Mouse (Mus musculus): ENCODE measurements around the gene Cacna1s. TPM values are rescaled to one million over a fixed set of nuclear protein-coding genes. Genes with fewer than 3 reads are reported as not detected.

The Cacna1s gene
- polyA plus RNA-seq (2014; fragmentation: Nextera tagmentation; extraction: Ambion mirVana) = not detected in 2 replicates

DNA sequence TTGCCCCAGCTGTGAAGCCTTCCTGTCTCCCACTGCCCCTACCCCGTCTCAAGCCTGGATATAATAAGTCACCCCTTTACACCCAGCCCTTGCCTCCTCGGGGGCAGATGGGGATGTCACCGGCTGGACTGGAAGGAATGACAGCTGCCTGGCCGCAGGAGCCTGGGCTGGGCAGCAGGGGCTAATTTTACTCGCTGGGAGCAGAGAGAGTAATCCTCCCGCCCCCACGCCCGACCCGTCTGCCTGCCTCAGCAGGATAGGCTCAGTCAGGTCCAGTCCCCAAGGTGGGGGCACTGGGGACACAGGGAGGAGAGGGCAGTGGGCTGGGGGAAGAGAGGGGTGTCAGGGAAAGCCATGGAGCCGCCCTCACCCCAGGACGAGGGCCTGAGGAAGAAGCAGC lies at the start of gene Cacna1s:
Cacna1s (plus strand) TSS at position 204 of the 400 bp plus-strand sequence.
- H3K27me3 ChIP-seq (ENCODE audit: control insufficient read depth, insufficient read depth, low read length) = peaks cover 21% of the 10 kb centered on the region
- H3K4me2 ChIP-seq (ENCODE audit: low read length) = no peak within 1 kb of the TSS

DNA sequence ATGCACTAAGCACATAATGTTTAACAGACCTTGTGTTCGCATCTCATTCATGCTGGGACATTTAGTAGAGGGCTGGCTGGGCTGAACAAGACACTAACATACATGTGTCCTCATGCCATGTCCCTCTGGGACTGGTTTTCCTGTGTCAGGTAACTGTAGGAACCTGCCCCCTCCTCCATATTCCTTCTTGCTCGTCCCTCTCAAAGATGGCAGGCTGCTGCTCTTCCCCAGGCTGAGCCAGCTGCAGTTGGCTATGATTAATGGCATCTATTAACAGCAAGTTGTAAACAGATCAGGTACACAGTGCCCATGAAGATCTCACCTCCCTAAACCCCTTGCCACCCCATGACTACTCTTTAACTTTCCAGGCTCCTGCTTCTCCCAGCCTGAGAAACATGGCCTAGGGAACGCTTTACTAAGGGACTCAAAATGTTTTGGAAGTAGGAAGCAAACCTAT lies 46.2 kb upstream of the Cacna1s start, which contains the start of gene Igfn1:
Igfn1 (minus strand) TSS at position 51 of the 457 bp plus-strand sequence.
- ATAC-seq (ENCODE audit: low FRiP score, low TSS enrichment) (no peak), DNase-seq (no peak)
- no peaks in the 10 kb centered on the region for H3K9me3 ChIP-seq (ENCODE audit: control insufficient read depth, low read length)
- H3K4me3 ChIP-seq (replicated peaks; ENCODE audit: low read depth, low read length) = no peak within 1 kb of the TSS
- 0 out of 2 replicates have a peak, but pooled peaks cover 11% of the 10 kb centered on the region for H3K27me3 ChIP-seq (ENCODE audit: control insufficient read depth, insufficient read depth, low read length)
- WGBS = 89% methylated on average over 3 of the region's 3 CpGs
- H3K4me2 ChIP-seq (ENCODE audit: low read length) = peak within 1 kb of the TSS; percentile 60
- H3K27ac ChIP-seq (replicated peaks; ENCODE audit: low read depth, low read length) = no peak within 1 kb of the TSS
- peaks cover 10% of the 10 kb centered on the region for H3K4me1 ChIP-seq (ENCODE audit: control insufficient read depth, insufficient read depth, low read length)
- H3K36me3 ChIP-seq (ENCODE audit: control insufficient read depth, insufficient read depth, low read length) = no peaks in the 10 kb centered on the region
- H3K9ac ChIP-seq (replicated peaks; ENCODE audit: low read length) = no peak within 1 kb of the TSS

More for the DNA sequence above, at the start of gene Cacna1s:
- Histone ChIP-seq H3K27ac (replicated peaks; ENCODE audit: low read depth, low read length) (no peak within 1 kb of the TSS), H3K4me3 (replicated peaks; ENCODE audit: low read depth, low read length) (no peak within 1 kb of the TSS), H3K9ac (replicated peaks; ENCODE audit: low read length) (no peak within 1 kb of the TSS), H3K36me3 (ENCODE audit: control insufficient read depth, insufficient read depth, low read length) (no peaks in the 10 kb centered on the region), H3K9me3 (ENCODE audit: control insufficient read depth, low read length) (no peaks in the 10 kb centered on the region), H3K4me1 (ENCODE audit: control insufficient read depth, insufficient read depth, low read length) (peaks cover 3% of the 10 kb centered on the region; the same call in 1 of the 2 replicates)
- DNase-seq (no peak), ATAC-seq (ENCODE audit: low FRiP score, low TSS enrichment) (no peak)
- WGBS = 30% methylated on average over 11 of the region's 11 CpGs

DNA sequence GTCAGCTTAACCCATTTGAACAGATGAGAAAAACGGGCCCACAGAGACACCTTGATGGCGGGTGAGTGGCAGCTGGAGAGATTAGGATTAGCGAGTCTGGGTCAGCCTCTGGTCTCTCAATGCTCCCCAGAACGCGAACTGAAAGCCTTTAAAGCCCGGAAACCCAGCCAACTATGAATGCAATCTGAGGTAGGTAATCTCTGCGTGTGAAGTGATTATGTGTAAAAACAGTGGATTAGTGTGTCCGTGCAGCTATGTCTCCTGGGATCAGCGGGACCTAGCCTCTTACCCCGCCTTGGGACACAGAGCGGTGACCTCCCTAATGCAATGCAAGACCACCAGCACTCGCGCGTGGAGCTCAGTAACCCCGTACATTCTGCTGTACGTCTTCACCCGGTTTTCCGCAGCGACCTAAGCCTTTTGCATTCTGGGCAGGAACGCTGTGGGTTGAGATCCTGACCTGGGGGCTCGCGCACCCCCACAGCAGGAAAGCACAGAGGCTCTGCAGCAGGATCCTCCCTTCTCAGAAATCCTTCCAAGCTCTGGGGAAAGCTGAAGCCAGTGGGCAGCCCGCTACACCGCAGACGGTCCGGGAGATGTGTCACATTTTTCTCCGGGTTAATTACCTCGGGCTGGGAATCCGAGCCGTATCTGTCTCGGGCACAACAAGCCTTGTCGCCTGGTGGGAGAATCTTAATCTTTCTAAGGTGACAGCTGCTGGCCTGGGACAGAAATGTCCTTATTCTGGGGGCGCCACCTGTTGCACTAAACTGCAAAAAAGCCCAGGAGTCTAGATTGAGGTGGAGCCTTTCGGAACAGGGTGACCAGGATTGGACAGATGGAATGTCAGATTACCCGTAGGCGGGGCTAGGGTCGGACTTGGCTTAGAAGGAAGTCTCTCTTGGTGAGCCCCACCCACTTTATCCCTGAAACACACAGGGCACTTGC lies 45.1 kb upstream of the Cacna1s start, which contains the start of gene Tmem9:
Tmem9 (plus strand) TSS at position 940 of the 948 bp plus-strand sequence.
- H3K36me3 ChIP-seq (ENCODE audit: control insufficient read depth, insufficient read depth, low read length) = no peaks in the 10 kb centered on the region
- H3K27ac ChIP-seq (replicated peaks; ENCODE audit: low read depth, low read length) = no peak within 1 kb of the TSS
- 1% methylated on average over 37 of the region's 37 CpGs for WGBS
- DNase-seq = peak; percentile 72
- peak within 1 kb of the TSS; percentile 34 for H3K4me3 ChIP-seq (replicated peaks; ENCODE audit: low read depth, low read length)
- H3K9me3 ChIP-seq (ENCODE audit: control insufficient read depth, low read length) = no peaks in the 10 kb centered on the region
- peak within 1 kb of the TSS; percentile 60 for H3K4me2 ChIP-seq (ENCODE audit: low read length)
- ATAC-seq (ENCODE audit: low FRiP score, low TSS enrichment) = peak; percentile 60; the same call in 1 of the 2 replicates
- peaks cover 10% of the 10 kb centered on the region for H3K4me1 ChIP-seq (ENCODE audit: control insufficient read depth, insufficient read depth, low read length)
- H3K27me3 ChIP-seq (ENCODE audit: control insufficient read depth, insufficient read depth, low read length) = 0 out of 2 replicates have a peak, but pooled peaks cover 11% of the 10 kb centered on the region
- peak within 1 kb of the TSS; percentile 42 for H3K9ac ChIP-seq (replicated peaks; ENCODE audit: low read length)

DNA sequence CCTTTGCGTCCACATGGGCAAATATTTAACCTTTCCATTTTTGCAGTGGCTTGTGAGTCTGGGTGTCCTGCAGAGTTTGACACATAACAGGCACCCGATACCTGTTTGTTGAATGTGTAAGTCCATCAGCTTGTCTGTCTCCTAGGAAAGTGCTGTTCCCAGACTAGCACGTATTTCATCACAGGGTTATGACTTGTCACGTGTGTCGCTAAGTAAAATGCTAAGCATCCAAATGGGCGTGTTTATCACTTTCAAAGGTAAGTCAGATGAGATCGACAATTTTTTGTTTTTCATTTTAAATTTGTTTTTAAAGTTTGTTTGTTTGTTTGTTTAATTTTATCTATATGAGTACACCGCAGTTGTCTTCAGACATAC lies 44.4 kb upstream of the Cacna1s start:
- no peaks in the 10 kb centered on the region for H3K9me3 ChIP-seq (ENCODE audit: control insufficient read depth, low read length)
- 0 out of 2 replicates have a peak, but pooled peaks cover 11% of the 10 kb centered on the region for H3K27me3 ChIP-seq (ENCODE audit: control insufficient read depth, insufficient read depth, low read length)
- no peak overlapping the region for H3K27ac ChIP-seq (replicated peaks; ENCODE audit: low read depth, low read length)
- WGBS = 21% methylated on average over 8 of the region's 8 CpGs
- H3K36me3 ChIP-seq (ENCODE audit: control insufficient read depth, insufficient read depth, low read length) = no peaks in the 10 kb centered on the region
- H3K4me2 ChIP-seq (ENCODE audit: low read length) = peak overlapping the region; percentile 60
- peaks cover 10% of the 10 kb centered on the region for H3K4me1 ChIP-seq (ENCODE audit: control insufficient read depth, insufficient read depth, low read length)
- H3K4me3 ChIP-seq (replicated peaks; ENCODE audit: low read depth, low read length) = peak overlapping the region; percentile 34
- DNase-seq (no peak), ATAC-seq (ENCODE audit: low FRiP score, low TSS enrichment) (no peak)
- no peak overlapping the region for H3K9ac ChIP-seq (replicated peaks; ENCODE audit: low read length)

DNA sequence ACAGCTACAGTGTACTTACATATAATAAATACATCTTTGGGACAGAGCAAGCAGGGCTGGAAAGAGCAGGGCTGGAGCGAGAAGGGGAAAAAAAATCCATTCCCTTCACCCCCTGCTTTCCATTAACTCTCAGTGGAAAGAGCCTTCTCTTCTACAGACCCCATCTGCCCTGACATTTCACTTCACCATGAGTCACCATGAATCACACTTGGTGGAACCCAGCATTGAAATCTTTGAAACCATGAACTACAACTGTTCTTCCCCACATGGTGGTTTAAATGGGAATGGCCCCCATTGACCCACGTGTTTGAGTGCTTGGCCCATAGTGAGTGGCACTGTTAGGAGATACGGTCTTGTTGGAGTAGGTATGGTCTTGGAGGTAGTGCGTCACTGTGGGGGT lies 42.3 kb upstream of the Cacna1s start:
- Histone ChIP-seq H3K9ac (replicated peaks; ENCODE audit: low read length) (no peak overlapping the region), H3K27ac (replicated peaks; ENCODE audit: low read depth, low read length) (no peak overlapping the region), H3K4me3 (replicated peaks; ENCODE audit: low read depth, low read length) (no peak overlapping the region), H3K27me3 (ENCODE audit: control insufficient read depth, insufficient read depth, low read length) (0 out of 2 replicates have a peak, but pooled peaks cover 11% of the 10 kb centered on the region), H3K4me2 (ENCODE audit: low read length) (no peak overlapping the region), H3K36me3 (ENCODE audit: control insufficient read depth, insufficient read depth, low read length) (no peaks in the 10 kb centered on the region), H3K4me1 (ENCODE audit: control insufficient read depth, insufficient read depth, low read length) (peaks cover 10% of the 10 kb centered on the region), H3K9me3 (ENCODE audit: control insufficient read depth, low read length) (no peaks in the 10 kb centered on the region)
- no peak for ATAC-seq (ENCODE audit: low FRiP score, low TSS enrichment)
- 89% methylated on average over 4 of the region's 4 CpGs for WGBS
- no peak for DNase-seq

DNA sequence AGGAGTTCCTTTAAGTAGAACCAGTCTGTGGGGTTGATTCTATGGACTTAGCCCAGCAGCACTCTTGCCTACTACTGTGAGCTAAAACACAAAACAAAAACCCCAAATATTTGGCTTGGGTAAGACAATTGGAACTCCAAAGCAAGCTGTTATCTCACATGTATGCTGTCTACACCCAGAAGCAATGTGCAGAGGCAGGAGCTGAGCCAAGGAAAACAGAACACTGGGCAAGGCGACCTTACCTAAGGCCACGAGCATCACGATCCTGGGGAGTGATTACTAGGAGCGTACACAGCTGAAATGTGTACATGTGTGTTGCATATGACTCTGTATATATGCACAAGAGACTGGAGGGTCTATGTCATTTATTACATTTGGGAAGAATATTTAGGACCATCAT lies 39.0 kb upstream of the Cacna1s start:
- Histone ChIP-seq H3K4me1 (ENCODE audit: control insufficient read depth, insufficient read depth, low read length) (0 out of 2 replicates have a peak, but pooled peaks cover 4% of the 10 kb centered on the region), H3K27ac (replicated peaks; ENCODE audit: low read depth, low read length) (no peak overlapping the region), H3K36me3 (ENCODE audit: control insufficient read depth, insufficient read depth, low read length) (no peaks in the 10 kb centered on the region), H3K9ac (replicated peaks; ENCODE audit: low read length) (no peak overlapping the region), H3K4me2 (ENCODE audit: low read length) (no peak overlapping the region), H3K9me3 (ENCODE audit: control insufficient read depth, low read length) (no peaks in the 10 kb centered on the region), H3K4me3 (replicated peaks; ENCODE audit: low read depth, low read length) (no peak overlapping the region), H3K27me3 (ENCODE audit: control insufficient read depth, insufficient read depth, low read length) (no peaks in the 10 kb centered on the region)
- no peak for DNase-seq
- no peak for ATAC-seq (ENCODE audit: low FRiP score, low TSS enrichment)
- 88% methylated on average over 4 of the region's 4 CpGs for WGBS

DNA sequence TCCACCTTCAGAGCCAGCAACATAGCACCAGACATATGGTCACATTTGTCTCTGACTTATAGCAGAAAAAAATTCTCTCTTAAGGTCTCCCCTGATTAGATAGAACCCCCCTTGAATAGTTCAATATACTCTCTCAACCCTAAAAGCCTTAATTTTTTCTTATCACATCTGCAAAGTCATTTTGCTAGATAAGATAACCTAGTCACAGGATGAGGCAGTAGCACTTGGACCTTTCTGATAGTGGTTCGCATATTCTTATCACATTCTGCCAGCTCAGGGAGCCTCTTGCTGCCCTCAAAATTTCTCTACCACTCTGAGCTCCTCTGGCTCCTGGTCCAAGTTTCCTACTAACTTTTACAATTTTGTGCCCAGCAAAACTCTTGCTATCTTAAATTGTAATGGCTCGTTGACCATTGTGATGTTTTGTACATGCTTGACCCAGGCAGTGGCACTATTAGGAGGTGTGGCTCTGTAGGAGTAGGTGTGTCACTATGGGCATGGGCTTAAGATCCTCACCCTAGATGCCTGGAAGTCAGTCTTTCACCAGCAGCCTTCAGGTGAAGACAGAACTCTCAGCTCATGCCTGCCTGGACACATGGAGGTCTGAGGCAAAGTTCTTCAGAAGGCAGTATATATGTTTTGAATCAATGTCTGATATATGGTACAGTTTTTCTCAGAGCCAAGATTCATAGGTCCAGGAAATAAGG lies 37.6 kb upstream of the Cacna1s start:
- 89% methylated on average over 2 of the region's 2 CpGs for WGBS
- H3K4me3 ChIP-seq (replicated peaks; ENCODE audit: low read depth, low read length) = no peak overlapping the region
- H3K4me2 ChIP-seq (ENCODE audit: low read length) = no peak overlapping the region
- ATAC-seq (ENCODE audit: low FRiP score, low TSS enrichment) = no peak
- no peak overlapping the region for H3K9ac ChIP-seq (replicated peaks; ENCODE audit: low read length)
- no peak for DNase-seq
- no peak overlapping the region for H3K27ac ChIP-seq (replicated peaks; ENCODE audit: low read depth, low read length)
- H3K27me3 ChIP-seq (ENCODE audit: control insufficient read depth, insufficient read depth, low read length) = no peaks in the 10 kb centered on the region
- no peaks in the 10 kb centered on the region for H3K9me3 ChIP-seq (ENCODE audit: control insufficient read depth, low read length)
- H3K36me3 ChIP-seq (ENCODE audit: control insufficient read depth, insufficient read depth, low read length) = no peaks in the 10 kb centered on the region
- H3K4me1 ChIP-seq (ENCODE audit: control insufficient read depth, insufficient read depth, low read length) = peaks cover 9% of the 10 kb centered on the region; the same call in 1 of the 2 replicates

DNA sequence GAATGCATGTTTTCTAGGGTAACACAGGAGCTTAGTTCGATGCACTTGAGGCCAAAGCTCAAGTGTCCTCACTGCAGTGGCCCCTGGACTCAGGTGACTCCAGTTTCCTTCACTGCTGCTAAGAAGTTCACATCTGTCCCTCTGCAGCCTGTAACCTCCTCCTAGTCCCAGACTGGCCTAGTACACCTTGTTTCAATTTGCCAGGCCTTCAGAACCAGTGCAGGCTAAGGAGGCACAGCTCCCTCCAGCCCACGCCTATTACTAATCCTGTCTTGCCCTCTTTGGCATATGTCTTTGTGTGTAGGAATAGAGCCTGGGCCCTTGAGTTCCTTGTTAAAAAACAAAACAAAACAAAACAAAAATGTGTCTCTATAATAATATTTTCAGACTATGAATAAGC lies 35.2 kb upstream of the Cacna1s start:
- Histone ChIP-seq H3K27me3 (ENCODE audit: control insufficient read depth, insufficient read depth, low read length) (no peaks in the 10 kb centered on the region), H3K36me3 (ENCODE audit: control insufficient read depth, insufficient read depth, low read length) (peaks cover 18% of the 10 kb centered on the region), H3K9me3 (ENCODE audit: control insufficient read depth, low read length) (no peaks in the 10 kb centered on the region), H3K27ac (replicated peaks; ENCODE audit: low read depth, low read length) (peak overlapping the region; percentile 58; the same call in 1 of the 2 replicates), H3K9ac (replicated peaks; ENCODE audit: low read length) (no peak overlapping the region), H3K4me2 (ENCODE audit: low read length) (no peak overlapping the region), H3K4me3 (replicated peaks; ENCODE audit: low read depth, low read length) (no peak overlapping the region), H3K4me1 (ENCODE audit: control insufficient read depth, insufficient read depth, low read length) (peaks cover 9% of the 10 kb centered on the region; the same call in 1 of the 2 replicates)
- ATAC-seq (ENCODE audit: low FRiP score, low TSS enrichment) (0 out of 2 replicates have a peak, but pooled peaks have one; percentile 53), DNase-seq (no peak)
- 64% methylated on average over 2 of the region's 2 CpGs for WGBS
